ENCODE assay signal across 29 mouse cellular contexts in genomic region chr2:122145756-122146155, GRCm38 (mm10). TPM values are rescaled to one million over a fixed set of nuclear protein-coding genes. Genes with fewer than 3 reads are reported as not detected.
DNase-seq lines count a peak whose midpoint lies in the region; ATAC-seq and TF ChIP-seq lines count a peak whose summit lies in the region.
"Had no signal": no experiment of that assay in that cellular context is flagged by ENCODE, and none has a peak within 500 bp of the region (broad histone marks: within the 10 kb centered on the region; RNA-seq: fewer than 3 reads in every experiment).

No protein-coding gene starts in this region.

- H3K36me3 ChIP-seq in liver, adult 2 months (ENCODE audit: control insufficient read depth, insufficient read depth, low read length) = peaks cover 10% of the 10 kb centered on the region
- H3K36me3 ChIP-seq: heart, embryonic 13.5 days; hindbrain, embryonic 15.5 days; midbrain, embryonic 15.5 days had no signal

- intact Hi-C loops in heart, postnatal 25 days (cut with DNase I) = no loop called here

- H3K9ac ChIP-seq in liver, adult 2 months (ENCODE audit: low read depth, low read length) = no peak overlapping the region
- H3K9ac ChIP-seq: heart, embryonic 13.5 days; hindbrain, embryonic 15.5 days; liver, embryonic 15.5 days; midbrain, embryonic 15.5 days had no signal

- TF ChIP-seq POLR2A in liver, adult 2 months (IDR thresholded peaks at IDR 0.05; ENCODE audit: extremely low read depth, insufficient read depth, low read length) = no peak

- ATAC-seq in activated CD4-positive, CD25-positive, alpha-beta regulatory T cell, adult 4 months = peak; percentile 14
- ATAC-seq in erythroid progenitor cell, adult 5-6 weeks (replicated peaks; ENCODE audit: low FRiP score, poor library complexity, severe bottlenecking) = no peak
- ATAC-seq: midbrain, embryonic 15.5 days had no signal

- no peak for TF ChIP-seq CTCF in liver, adult 2 months (IDR thresholded peaks at IDR 0.05; ENCODE audit: low read depth, low read length)

- peak; percentile 89 for DNase-seq in liver, adult 2 months (ENCODE audit: extremely low read depth, low read depth, low spot score)
- DNase-seq in liver (no peak), A20 (ENCODE audit: low read depth, low spot score) (peak; percentile 61)
- DNase-seq in naive thymus-derived CD4-positive, alpha-beta T cell, adult 2 months (ENCODE audit: low read depth) = peak; percentile 65
- no peak for DNase-seq in right cerebral cortex, adult 18-20 months
- no peak for DNase-seq in heart, postnatal 25 days (ENCODE audit: low spot score)
- DNase-seq: cerebellum, adult 8-10 months; heart, adult 18-20 months; heart, postnatal 36 days; kidney, adult 18-20 months; lung, postnatal 10 days; right cerebral cortex, postnatal 25 days; thymus, postnatal 36 days had no signal

- H3K79me2 ChIP-seq in liver, adult 2 months (ENCODE audit: control insufficient read depth, insufficient read depth, low read length) = peaks cover 25% of the 10 kb centered on the region; the same call in 1 of the 2 replicates

- H3K4me1 ChIP-seq in liver, adult 2 months (ENCODE audit: control insufficient read depth, insufficient read depth, low read length) = peaks cover 17% of the 10 kb centered on the region

- 13% methylated on average over 4 of the region's 4 CpGs for whole genome bisulfite sequencing in liver, adult 2 months

- H3K27ac ChIP-seq in liver, adult 2 months (replicated peaks; ENCODE audit: insufficient read depth, low read depth, low read length) = peak overlapping the region; percentile 39
- H3K27ac ChIP-seq: heart, embryonic 13.5 days; hindbrain, embryonic 15.5 days; left cerebral cortex, adult 2 months; liver, embryonic 15.5 days; midbrain, embryonic 15.5 days had no signal

- H3K27me3 ChIP-seq in liver, adult 2 months (ENCODE audit: control insufficient read depth, insufficient read depth, low read length) = no peaks in the 10 kb centered on the region
- H3K27me3 ChIP-seq: heart, embryonic 13.5 days; hindbrain, embryonic 15.5 days; liver, embryonic 15.5 days; midbrain, embryonic 15.5 days had no signal

- H3K4me3 ChIP-seq in liver, adult 2 months (ENCODE audit: insufficient read depth, low read depth, low read length) = no peak overlapping the region
- H3K4me3 ChIP-seq: heart, embryonic 13.5 days; hindbrain, embryonic 15.5 days; left cerebral cortex, adult 2 months; liver, embryonic 15.5 days; midbrain, embryonic 15.5 days had no signal

RNA-seq across cellular contexts. Expression of gene B2m, which starts 1.7 kb away (rescaled TPM):
- total RNA-seq in liver, adult 2 months (2014; rRNA removed) = 1,301 and 1,615 TPM in 2 replicates
- polyA plus RNA-seq in liver, adult 2 months (2012; rRNA removed) = 2,279 and 2,555 TPM in 2 replicates
- polyA plus RNA-seq in activated CD4-positive, CD25-positive, alpha-beta regulatory T cell, adult 4 months (2017; shearing (Covaris generic)) = 1,000 to 10,000 TPM; 8,975 to 9,816 TPM
- 1,990 and 2,125 TPM in 2 replicates for total RNA-seq in erythroid progenitor cell, adult 5-6 weeks (2015; ENCODE audit: low replicate concordance)
- 900 and 923 TPM in 2 replicates for total RNA-seq in erythroid progenitor cell, adult 5-6 weeks (2017; ENCODE audit: low replicate concordance)
- total RNA-seq in heart, postnatal 25 days (2021) = 100 to 1,000 TPM; 132 to 152 TPM

RNA-seq across cellular contexts. Expression of gene Trim69, which starts 14.7 kb away (rescaled TPM):
- total RNA-seq in liver, adult 2 months (2014; rRNA removed) = 0.09 and 0.13 TPM in 2 replicates
- 0.07 TPM in 1 of 2 replicates, not detected in the other for polyA plus RNA-seq in liver, adult 2 months (2012; rRNA removed)
- under 1 TPM in 1 of 2 experiments, not detected in 1; 0.25 TPM for polyA plus RNA-seq in activated CD4-positive, CD25-positive, alpha-beta regulatory T cell, adult 4 months (2017; shearing (Covaris generic))
- 1.4 TPM in 1 of 2 replicates, not detected in the other for total RNA-seq in erythroid progenitor cell, adult 5-6 weeks (2015; ENCODE audit: low replicate concordance)
- total RNA-seq in erythroid progenitor cell, adult 5-6 weeks (2017; ENCODE audit: low replicate concordance) = 1.7 TPM in 1 of 2 replicates, not detected in the other
- total RNA-seq in heart, postnatal 25 days (2021) = not detected
- total RNA-seq: G1E; gastrocnemius, adult 8-10 months; heart, adult 18-20 months; left cerebral cortex, adult 2 months; megakaryocyte, adult 5-6 weeks; neutrophil, adult 5-6 weeks had no signal
- polyA plus RNA-seq: forebrain, embryonic 11.5 days; G1E; heart, embryonic 13.5 days; hindbrain, embryonic 15.5 days; limb, embryonic 11.5 days; liver, embryonic 15.5 days; midbrain, embryonic 15.5 days had no signal

RNA-seq across cellular contexts. Expression of gene Spg11, which starts 27.6 kb away (rescaled TPM):
- total RNA-seq in liver, adult 2 months (2014; rRNA removed) = 9.3 and 10.5 TPM in 2 replicates
- 4.0 and 4.3 TPM in 2 replicates for polyA plus RNA-seq in liver, adult 2 months (2012; rRNA removed)
- 1 to 10 TPM; 5.5 to 5.8 TPM for polyA plus RNA-seq in activated CD4-positive, CD25-positive, alpha-beta regulatory T cell, adult 4 months (2017; shearing (Covaris generic))
- total RNA-seq in erythroid progenitor cell, adult 5-6 weeks (2015; ENCODE audit: low replicate concordance) = 3.2 and 5.0 TPM in 2 replicates
- total RNA-seq in erythroid progenitor cell, adult 5-6 weeks (2017; ENCODE audit: low replicate concordance) = 6.1 and 6.2 TPM in 2 replicates
- total RNA-seq in heart, postnatal 25 days (2021) = 10 to 100 TPM; 10.2 to 11.3 TPM

RNA-seq across cellular contexts. Expression of gene Patl2, which starts 40.2 kb away (rescaled TPM):
- 0.09 TPM in 1 of 2 replicates, not detected in the other for total RNA-seq in liver, adult 2 months (2014; rRNA removed)
- not detected in 2 replicates for polyA plus RNA-seq in liver, adult 2 months (2012; rRNA removed)
- under 1 TPM; 0.38 to 0.90 TPM for polyA plus RNA-seq in activated CD4-positive, CD25-positive, alpha-beta regulatory T cell, adult 4 months (2017; shearing (Covaris generic))
- total RNA-seq in erythroid progenitor cell, adult 5-6 weeks (2015; ENCODE audit: low replicate concordance) = not detected in 2 replicates
- total RNA-seq in erythroid progenitor cell, adult 5-6 weeks (2017; ENCODE audit: low replicate concordance) = not detected in 2 replicates
- total RNA-seq in heart, postnatal 25 days (2021) = not detected
- total RNA-seq: adrenal gland, adult 18-20 months; gastrocnemius, adult 8-10 months; heart, adult 18-20 months; heart, postnatal 36 days; left cerebral cortex, adult 2 months; megakaryocyte, adult 5-6 weeks; neutrophil, adult 5-6 weeks had no signal
- polyA plus RNA-seq: C2C12; forebrain, embryonic 11.5 days; heart, embryonic 13.5 days; hindbrain, embryonic 15.5 days; limb, embryonic 11.5 days; midbrain, embryonic 15.5 days had no signal

RNA-seq across cellular contexts. Expression of gene Terb2, which starts 40.3 kb away (rescaled TPM):
- not detected in 2 replicates for total RNA-seq in liver, adult 2 months (2014; rRNA removed)
- polyA plus RNA-seq in liver, adult 2 months (2012; rRNA removed) = not detected in 2 replicates
- not detected for polyA plus RNA-seq in activated CD4-positive, CD25-positive, alpha-beta regulatory T cell, adult 4 months (2017; shearing (Covaris generic))
- total RNA-seq in erythroid progenitor cell, adult 5-6 weeks (2015; ENCODE audit: low replicate concordance) = not detected in 2 replicates
- total RNA-seq in erythroid progenitor cell, adult 5-6 weeks (2017; ENCODE audit: low replicate concordance) = not detected in 2 replicates
- not detected for total RNA-seq in heart, postnatal 25 days (2021)
- total RNA-seq: adrenal gland, adult 18-20 months; G1E; gastrocnemius, adult 8-10 months; heart, adult 18-20 months; heart, postnatal 36 days; left cerebral cortex, adult 2 months; megakaryocyte, adult 5-6 weeks; neutrophil, adult 5-6 weeks had no signal
- polyA plus RNA-seq: C2C12; forebrain, embryonic 11.5 days; frontal cortex, adult 2 months; G1E; heart, embryonic 13.5 days; limb, embryonic 11.5 days; liver, embryonic 15.5 days; midbrain, embryonic 15.5 days had no signal

Comparison
In these comparisons a context has a peak if more than half of its experiments do, and no peak if none do; other contexts are left out.
1. DNase-seq: peak in liver, adult 2 months (single experiment), A20 (single experiment) and naive thymus-derived CD4-positive, alpha-beta T cell, adult 2 months (single experiment); none in liver (single experiment), right cerebral cortex, adult 18-20 months (single experiment) and heart, postnatal 25 days (single experiment).